Mouse (Mus musculus) heart, embryonic 15.5 days (tissue): ENCODE measurements around the gene Slc48a1. TPM values are rescaled to one million over a fixed set of nuclear protein-coding genes. Genes with fewer than 3 reads are reported as not detected.

Experiments
- ATAC-seq: fragments of 200-750 bp; cut with Nextera tagmentation; replicated peaks from 2 replicates; pipeline ENCODE4 v1.8.0; 2017; ENCODE audit warnings: low read depth, moderate TSS enrichment; ENCODE audit not compliant: insufficient number of reproducible peaks, insufficient read depth, low FRiP score
- H3K27ac ChIP-seq: fragments of 300-500 bp; sonication (generic); 2 replicates; pipeline ENCODE4 v1.5.1; 2015; ENCODE audit warnings: mild to moderate bottlenecking, inconsistent platforms
- H3K27me3 ChIP-seq: fragments of 300-500 bp; sonication (generic); 2 replicates; pipeline ENCODE4 v1.6.1; 2015; ENCODE audit warnings: inconsistent platforms
- H3K36me3 ChIP-seq: fragments of 300-500 bp; sonication (generic); 2 replicates; pipeline ENCODE4 v1.6.1; 2015; ENCODE audit warnings: mild to moderate bottlenecking, inconsistent platforms
- H3K4me1 ChIP-seq: fragments of 300-500 bp; sonication (generic); replicated peaks from 2 replicates; pipeline ENCODE4 v1.6.1; 2015; ENCODE audit warnings: inconsistent platforms
- H3K4me2 ChIP-seq: fragments of 300-500 bp; sonication (generic); 2 replicates; pipeline ENCODE4 v1.6.1; 2015; ENCODE audit warnings: inconsistent platforms, mild to moderate bottlenecking, moderate library complexity
- H3K4me3 ChIP-seq: fragments of 300-500 bp; sonication (generic); 2 replicates; pipeline ENCODE4 v1.5.1; 2015; ENCODE audit warnings: mild to moderate bottlenecking, inconsistent platforms
- H3K9ac ChIP-seq: fragments of 300-500 bp; sonication (generic); 2 replicates; pipeline ENCODE4 v1.6.1; 2015; ENCODE audit warnings: mild to moderate bottlenecking, inconsistent platforms
- H3K9me3 ChIP-seq: fragments of 300-500 bp; sonication (generic); replicated peaks from 2 replicates; pipeline ENCODE4 v1.6.1; 2016; ENCODE audit warnings: inconsistent platforms
- WGBS: fragments of 180-500 bp; shearing (Covaris S2); methylation state at CpG from one replicate; pipeline ENCODE4 v1.1.7; 2015; ENCODE audit warnings: mixed read lengths; 5-methylcytosine and 5-hydroxymethylcytosine counted together
- polyA plus RNA-seq: library from polyadenylated mRNA; unstranded; fragments of >200 nt; fragmentation: Nextera tagmentation; extraction: Ambion mirVana; gene quantifications from 2 replicates; pipeline ENCODE4 v1.2.1, GENCODE M21; 2015

Slc48a1 gene
- polyA plus RNA-seq, result 64.3 and 76.8 TPM in 2 replicates

- peaks cover 38% of the 10 kb centered on the region for H3K4me1 ChIP-seq
- 60% methylated on average over 8 of the region's 8 CpGs for WGBS
- ATAC-seq, result no peak
- H3K9me3 ChIP-seq, result no peaks in the 10 kb centered on the region
- no peaks in the 10 kb centered on the region for H3K27me3 ChIP-seq
- peak within 1 kb of the TSS; percentile 61 for H3K27ac ChIP-seq
- H3K4me2 ChIP-seq, result no peak within 1 kb of the TSS
- no peaks in the 10 kb centered on the region for H3K36me3 ChIP-seq
- H3K9ac ChIP-seq, result no peak within 1 kb of the TSS
- no peak within 1 kb of the TSS for H3K4me3 ChIP-seq
These were observed at the start of gene Slc48a1 for GRCm38 (mm10) chr15:97778311-97779098. Gene Slc48a1 (plus strand): TSS chr15:97778520.

- Histone ChIP-seq H3K4me1 (peaks cover 6% of the 10 kb centered on the region; the same call in 1 of the 2 replicates), H3K27ac (0 out of 2 replicates have a peak overlapping the region, but pooled peaks have one; percentile 1), H3K4me2 (no peak overlapping the region), H3K4me3 (no peak overlapping the region), H3K9me3 (no peaks in the 10 kb centered on the region; the same call in 1 of the 2 replicates), H3K36me3 (no peaks in the 10 kb centered on the region), H3K27me3 (no peaks in the 10 kb centered on the region), H3K9ac (no peak overlapping the region)
- ATAC-seq, result no peak
- 58% methylated on average over 7 of the region's 7 CpGs for WGBS
These were observed 49.5 kb upstream of the Slc48a1 start for GRCm38 (mm10) chr15:97728804-97729203.

- Histone ChIP-seq H3K4me1 (peaks cover 6% of the 10 kb centered on the region; the same call in 1 of the 2 replicates), H3K4me3 (no peak overlapping the region), H3K9ac (no peak overlapping the region), H3K27ac (no peak overlapping the region), H3K4me2 (no peak overlapping the region), H3K9me3 (no peaks in the 10 kb centered on the region; the same call in 1 of the 2 replicates), H3K36me3 (no peaks in the 10 kb centered on the region), H3K27me3 (no peaks in the 10 kb centered on the region)
- no peak for ATAC-seq
- WGBS, result 40% methylated on average over 6 of the region's 6 CpGs
These were observed 48.0 kb upstream of the Slc48a1 start for GRCm38 (mm10) chr15:97730365-97730764.

- Histone ChIP-seq H3K9ac (no peak within 1 kb of the TSS), H3K4me3 (no peak within 1 kb of the TSS), H3K36me3 (no peaks in the 10 kb centered on the region), H3K4me1 (peaks cover 6% of the 10 kb centered on the region; the same call in 1 of the 2 replicates), H3K4me2 (no peak within 1 kb of the TSS), H3K27ac (no peak within 1 kb of the TSS), H3K27me3 (no peaks in the 10 kb centered on the region), H3K9me3 (no peaks in the 10 kb centered on the region; the same call in 1 of the 2 replicates)
- ATAC-seq, result no peak
- WGBS, result 85% methylated on average over 8 of the region's 8 CpGs
These were observed 47.2 kb upstream of the Slc48a1 start, which contains the start of gene Endou for GRCm38 (mm10) chr15:97731111-97731510. Gene Endou (minus strand): TSS chr15:97731339.

DNA sequence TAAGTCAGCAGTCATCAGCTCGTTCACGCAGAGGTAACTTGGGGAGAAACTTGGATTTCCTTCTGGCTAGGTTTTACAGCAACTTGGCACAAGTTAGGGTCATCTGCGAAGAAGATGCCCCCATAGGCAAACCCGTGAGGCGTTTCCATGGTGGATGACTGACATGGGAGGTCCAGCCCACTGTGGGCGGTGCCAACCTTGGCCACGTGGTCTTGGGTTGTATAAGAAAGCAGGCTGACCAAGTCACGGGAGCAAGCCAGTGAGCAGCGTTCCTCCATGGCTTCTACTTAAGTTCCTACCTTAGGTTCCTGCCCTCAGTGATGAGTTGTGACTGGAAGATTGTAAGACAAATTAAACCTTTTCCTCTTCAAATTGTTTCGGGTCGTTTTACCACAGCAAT is 46.3 kb upstream of the Slc48a1 start:
- Histone ChIP-seq H3K4me3 (no peak overlapping the region), H3K27ac (no peak overlapping the region), H3K4me1 (peaks cover 6% of the 10 kb centered on the region; the same call in 1 of the 2 replicates), H3K36me3 (no peaks in the 10 kb centered on the region), H3K4me2 (no peak overlapping the region), H3K27me3 (no peaks in the 10 kb centered on the region), H3K9ac (no peak overlapping the region), H3K9me3 (no peaks in the 10 kb centered on the region; the same call in 1 of the 2 replicates)
- 91% methylated on average over 11 of the region's 11 CpGs for WGBS
- no peak for ATAC-seq

DNA sequence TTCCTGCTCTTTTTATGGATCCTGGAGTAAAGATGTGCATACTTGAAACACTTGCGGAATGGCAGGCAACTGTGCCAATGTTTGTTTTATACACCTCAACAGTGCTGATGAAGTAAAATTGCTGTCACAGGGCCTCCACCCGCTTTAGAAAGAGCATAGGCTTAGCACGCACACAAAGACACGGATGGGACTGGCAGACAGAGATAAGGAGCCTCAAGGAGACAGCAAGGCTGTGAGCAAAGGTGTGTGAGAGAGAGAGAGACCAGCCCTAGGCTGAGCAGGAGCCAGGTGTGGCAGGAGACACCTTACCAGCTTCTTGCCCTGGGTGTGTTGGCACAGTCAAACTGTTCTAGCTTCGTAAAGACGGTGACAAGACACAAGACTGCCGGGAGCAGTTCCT is 39.4 kb upstream of the Slc48a1 start:
- H3K27me3 ChIP-seq, result no peaks in the 10 kb centered on the region
- H3K4me1 ChIP-seq, result peaks cover 18% of the 10 kb centered on the region
- no peaks in the 10 kb centered on the region for H3K36me3 ChIP-seq
- H3K9ac ChIP-seq, result no peak overlapping the region
- H3K27ac ChIP-seq, result no peak overlapping the region
- no peak overlapping the region for H3K4me2 ChIP-seq
- H3K9me3 ChIP-seq, result no peaks in the 10 kb centered on the region
- no peak for ATAC-seq
- 77% methylated on average over 7 of the region's 7 CpGs for WGBS
- H3K4me3 ChIP-seq, result no peak overlapping the region

- no peaks in the 10 kb centered on the region for H3K36me3 ChIP-seq
- no peak overlapping the region for H3K9ac ChIP-seq
- H3K4me3 ChIP-seq, result no peak overlapping the region
- peaks cover 29% of the 10 kb centered on the region for H3K4me1 ChIP-seq
- no peaks in the 10 kb centered on the region for H3K9me3 ChIP-seq
- no peak for ATAC-seq
- WGBS, result 88% methylated on average over 9 of the region's 9 CpGs
- H3K27me3 ChIP-seq, result no peaks in the 10 kb centered on the region
- no peak overlapping the region for H3K4me2 ChIP-seq
- H3K27ac ChIP-seq, result no peak overlapping the region
These were observed 38.0 kb upstream of the Slc48a1 start for GRCm38 (mm10) chr15:97740283-97740732.

DNA sequence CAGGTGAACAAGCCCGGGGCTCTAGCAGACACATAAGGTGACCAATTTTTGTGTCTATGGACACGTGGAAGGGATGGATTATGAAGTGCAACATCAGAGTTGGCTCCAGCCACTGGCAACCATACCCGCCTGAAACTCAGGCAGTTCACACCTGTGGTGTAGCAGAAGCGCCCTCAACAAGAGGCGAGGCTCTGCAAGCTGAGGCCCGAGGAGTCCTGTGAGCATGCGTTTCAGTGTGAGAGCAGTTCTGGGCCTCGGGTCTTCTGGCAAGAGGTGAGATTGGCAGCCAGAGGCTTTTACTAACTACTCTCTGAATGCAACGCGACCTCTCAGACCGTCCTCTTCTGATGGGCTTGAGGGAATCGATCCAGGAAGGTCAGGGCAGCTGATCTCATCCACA is 36.7 kb upstream of the Slc48a1 start:
- no peak for ATAC-seq
- no peak overlapping the region for H3K9ac ChIP-seq
- H3K4me1 ChIP-seq, result peaks cover 36% of the 10 kb centered on the region
- H3K36me3 ChIP-seq, result no peaks in the 10 kb centered on the region; the same call in 1 of the 2 replicates
- 70% methylated on average over 12 of the region's 12 CpGs for WGBS
- H3K27ac ChIP-seq, result peak overlapping the region; percentile 54
- H3K4me3 ChIP-seq, result no peak overlapping the region
- H3K27me3 ChIP-seq, result no peaks in the 10 kb centered on the region
- H3K4me2 ChIP-seq, result no peak overlapping the region
- no peaks in the 10 kb centered on the region for H3K9me3 ChIP-seq

GRCm38 (mm10) chr15:97742074-97742473 is 36.2 kb upstream of the Slc48a1 start:
- no peaks in the 10 kb centered on the region for H3K27me3 ChIP-seq
- no peak for ATAC-seq
- H3K4me1 ChIP-seq, result peaks cover 39% of the 10 kb centered on the region
- H3K27ac ChIP-seq, result peak overlapping the region; percentile 54
- peaks cover 2% of the 10 kb centered on the region; the same call in 1 of the 2 replicates for H3K36me3 ChIP-seq
- H3K9ac ChIP-seq, result no peak overlapping the region
- H3K4me2 ChIP-seq, result no peak overlapping the region
- no peak overlapping the region for H3K4me3 ChIP-seq
- no peaks in the 10 kb centered on the region for H3K9me3 ChIP-seq
- 26% methylated on average over 7 of the region's 7 CpGs for WGBS

DNA sequence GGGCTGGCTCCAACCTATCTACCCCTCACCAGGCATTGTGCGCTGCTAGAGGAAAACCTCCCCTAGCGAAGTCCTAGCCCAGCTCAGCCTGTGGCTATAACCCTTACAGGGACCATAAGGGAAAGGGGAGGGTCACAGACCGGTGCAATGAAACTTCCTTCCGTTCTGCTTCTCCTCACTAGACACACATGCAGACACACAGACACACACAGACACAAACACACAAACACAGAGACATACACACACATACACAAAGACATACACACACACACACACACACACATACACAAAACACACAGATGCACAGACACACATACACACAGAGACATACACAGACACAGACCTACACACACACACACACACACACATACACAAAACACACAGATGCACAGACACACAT is 35.7 kb upstream of the Slc48a1 start:
- Histone ChIP-seq H3K27ac (peak overlapping the region; percentile 54), H3K9ac (no peak overlapping the region), H3K4me1 (peaks cover 43% of the 10 kb centered on the region), H3K9me3 (no peaks in the 10 kb centered on the region), H3K4me2 (no peak overlapping the region), H3K36me3 (peaks cover 4% of the 10 kb centered on the region; the same call in 1 of the 2 replicates), H3K4me3 (no peak overlapping the region), H3K27me3 (no peaks in the 10 kb centered on the region)
- ATAC-seq, result no peak
- WGBS, result 50% methylated on average over 4 of the region's 4 CpGs

GRCm38 (mm10) chr15:97743210-97743609 is 35.1 kb upstream of the Slc48a1 start:
- Histone ChIP-seq H3K36me3 (peaks cover 4% of the 10 kb centered on the region; the same call in 1 of the 2 replicates), H3K4me3 (no peak overlapping the region), H3K4me2 (no peak overlapping the region), H3K9me3 (no peaks in the 10 kb centered on the region), H3K9ac (no peak overlapping the region), H3K4me1 (peaks cover 49% of the 10 kb centered on the region), H3K27me3 (no peaks in the 10 kb centered on the region), H3K27ac (no peak overlapping the region)
- no peak for ATAC-seq
- WGBS, result 89% methylated on average over 5 of the region's 5 CpGs
